Mouse (Mus musculus): ENCODE data around the gene Igfn1. TPM values are rescaled to one million over a fixed set of nuclear protein-coding genes. Genes with fewer than 3 reads are reported as not detected.

Gene Igfn1
- 7.1 TPM for polyA plus RNA-seq (2012; fragmentation: generic; extraction: Trizol)

GRCm38 (mm10) chr1:136006292-136006748 is at the start of gene Igfn1:
TSS of gene Igfn1 (minus strand) at chr1:136006342.
- Histone ChIP-seq H3K36me3 (ENCODE audit: control insufficient read depth, insufficient read depth) (no peaks in the 10 kb centered on the region), H3K4me2 (ENCODE audit: low read depth) (peak within 1 kb of the TSS; percentile 74), H3ac (ENCODE audit: control insufficient read depth, insufficient read length) (no peak within 1 kb of the TSS), H3K4me3 (peak within 1 kb of the TSS; percentile 26), H3K27me3 (ENCODE audit: control insufficient read depth, insufficient read depth, insufficient read length) (no peaks in the 10 kb centered on the region), H3K79me2 (ENCODE audit: control insufficient read depth, insufficient read depth) (no peaks in the 10 kb centered on the region)
- TF ChIP-seq SRF (IDR thresholded peaks at IDR 0.05; ENCODE audit: control insufficient read depth, insufficient read length, low read depth) (no peak), POLR2AphosphoS2 (IDR thresholded peaks at IDR 0.05; ENCODE audit: insufficient read length, low read depth) (no peak), E2F4 (IDR thresholded peaks at IDR 0.05; ENCODE audit: insufficient read depth) (no peak), TCF12 (IDR thresholded peaks at IDR 0.05; ENCODE audit: insufficient read depth, poor library complexity, severe bottlenecking) (no peak), REST (IDR thresholded peaks at IDR 0.05; ENCODE audit: insufficient read depth, insufficient read length) (no peak), MYOD1 (IDR thresholded peaks at IDR 0.05; ENCODE audit: control insufficient read depth in 1 of 3, insufficient read length in 2 of 3, low read depth in 2 of 3) (peak in 1 of 3 experiments; percentile 65), CEBPB (IDR thresholded peaks at IDR 0.05; ENCODE audit: insufficient read depth, poor library complexity, severe bottlenecking) (no peak)

GRCm38 (mm10) chr1:136055771-136056170 is 49.6 kb upstream of the Igfn1 start:
- Histone ChIP-seq H3K79me2 (ENCODE audit: control insufficient read depth, insufficient read depth) (no peaks in the 10 kb centered on the region), H3K27me3 (ENCODE audit: control insufficient read depth, insufficient read depth, insufficient read length) (no peaks in the 10 kb centered on the region), H3K4me2 (ENCODE audit: low read depth) (peak overlapping the region; percentile 27), H3K36me3 (ENCODE audit: control insufficient read depth, insufficient read depth) (no peaks in the 10 kb centered on the region), H3ac (ENCODE audit: control insufficient read depth, insufficient read length) (no peak overlapping the region), H3K4me3 (no peak overlapping the region)
- TF ChIP-seq USF1 (IDR thresholded peaks at IDR 0.05; ENCODE audit: low read depth), result no peak
- no peak for TF ChIP-seq POLR2AphosphoS2 (IDR thresholded peaks at IDR 0.05; ENCODE audit: insufficient read length, low read depth)
- no peak for TF ChIP-seq SRF (IDR thresholded peaks at IDR 0.05; ENCODE audit: control insufficient read depth, insufficient read length, low read depth)
- no peak for TF ChIP-seq REST (IDR thresholded peaks at IDR 0.05; ENCODE audit: insufficient read depth, insufficient read length)
- no peak for TF ChIP-seq MYOG (IDR thresholded peaks at IDR 0.05; ENCODE audit: control insufficient read depth in 1 of 3, insufficient read depth in 1 of 3, insufficient read length in 2 of 3, low read depth in 2 of 3)
- TF ChIP-seq E2F4 (IDR thresholded peaks at IDR 0.05; ENCODE audit: insufficient read depth), result no peak
- TF ChIP-seq CEBPB (IDR thresholded peaks at IDR 0.05; ENCODE audit: insufficient read depth, poor library complexity, severe bottlenecking), result no peak
- no peak for TF ChIP-seq POLR2A (IDR thresholded peaks at IDR 0.05; ENCODE audit: insufficient read length, low read depth)

- Histone ChIP-seq H3K27me3 (ENCODE audit: control insufficient read depth, insufficient read depth, insufficient read length) (no peaks in the 10 kb centered on the region), H3K79me2 (ENCODE audit: control insufficient read depth, insufficient read depth) (no peaks in the 10 kb centered on the region), H3K36me3 (ENCODE audit: control insufficient read depth, insufficient read depth) (no peaks in the 10 kb centered on the region), H3K4me3 (peak within 1 kb of the TSS; percentile 27), H3K4me2 (ENCODE audit: low read depth) (peak within 1 kb of the TSS; percentile 65), H3ac (ENCODE audit: control insufficient read depth, insufficient read length) (no peak within 1 kb of the TSS)
- TF ChIP-seq REST (IDR thresholded peaks at IDR 0.05; ENCODE audit: insufficient read depth, insufficient read length) (no peak), MYOD1 (IDR thresholded peaks at IDR 0.05; ENCODE audit: control insufficient read depth in 1 of 3, insufficient read length in 2 of 3, low read depth in 2 of 3) (peak; percentile 19 to 93 (median 79)), MYOG (IDR thresholded peaks at IDR 0.05; ENCODE audit: control insufficient read depth in 1 of 3, insufficient read depth in 1 of 3, insufficient read length in 2 of 3, low read depth in 2 of 3) (peak; percentile 73 to 96 (median 79)), POLR2A (IDR thresholded peaks at IDR 0.05; ENCODE audit: insufficient read length, low read depth) (peak; percentile 61), TCF3 (IDR thresholded peaks at IDR 0.05; ENCODE audit: insufficient read length, low read depth) (peak; percentile 31), E2F4 (IDR thresholded peaks at IDR 0.05; ENCODE audit: insufficient read depth) (no peak), TCF12 (IDR thresholded peaks at IDR 0.05; ENCODE audit: insufficient read depth, poor library complexity, severe bottlenecking) (peak; percentile 35), MAX (IDR thresholded peaks at IDR 0.05; ENCODE audit: low read depth) (no peak), CEBPB (IDR thresholded peaks at IDR 0.05; ENCODE audit: insufficient read depth, poor library complexity, severe bottlenecking) (no peak)
These were observed 46.4 kb upstream of the Igfn1 start, which contains the start of gene Cacna1s for GRCm38 (mm10) chr1:136052547-136052946. TSS of gene Cacna1s (plus strand) at chr1:136052750.

GRCm38 (mm10) chr1:136051465-136051864 is 45.3 kb upstream of the Igfn1 start:
- no peaks in the 10 kb centered on the region for H3K79me2 ChIP-seq (ENCODE audit: control insufficient read depth, insufficient read depth)
- TF ChIP-seq USF1 (IDR thresholded peaks at IDR 0.05; ENCODE audit: low read depth) (no peak), MYOD1 (IDR thresholded peaks at IDR 0.05; ENCODE audit: control insufficient read depth in 1 of 3, insufficient read length in 2 of 3, low read depth in 2 of 3) (peak; percentile 53 to 83 (median 56)), MAX (IDR thresholded peaks at IDR 0.05; ENCODE audit: low read depth) (no peak), TCF12 (IDR thresholded peaks at IDR 0.05; ENCODE audit: insufficient read depth, poor library complexity, severe bottlenecking) (peak; percentile 50), MYOG (IDR thresholded peaks at IDR 0.05; ENCODE audit: control insufficient read depth in 1 of 3, insufficient read depth in 1 of 3, insufficient read length in 2 of 3, low read depth in 2 of 3) (peak in 2 of 3 experiments; percentile 63 to 77), SRF (IDR thresholded peaks at IDR 0.05; ENCODE audit: control insufficient read depth, insufficient read length, low read depth) (no peak), POLR2A (IDR thresholded peaks at IDR 0.05; ENCODE audit: insufficient read length, low read depth) (no peak), REST (IDR thresholded peaks at IDR 0.05; ENCODE audit: insufficient read depth, insufficient read length) (peak; percentile 76), POLR2AphosphoS2 (IDR thresholded peaks at IDR 0.05; ENCODE audit: insufficient read length, low read depth) (no peak), TCF3 (IDR thresholded peaks at IDR 0.05; ENCODE audit: insufficient read length, low read depth) (no peak), E2F4 (IDR thresholded peaks at IDR 0.05; ENCODE audit: insufficient read depth) (no peak), CEBPB (IDR thresholded peaks at IDR 0.05; ENCODE audit: insufficient read depth, poor library complexity, severe bottlenecking) (no peak)
- H3K27me3 ChIP-seq (ENCODE audit: control insufficient read depth, insufficient read depth, insufficient read length), result no peaks in the 10 kb centered on the region
- no peaks in the 10 kb centered on the region for H3K36me3 ChIP-seq (ENCODE audit: control insufficient read depth, insufficient read depth)
- H3K4me2 ChIP-seq (ENCODE audit: low read depth), result peak overlapping the region; percentile 48
- H3K4me3 ChIP-seq, result no peak overlapping the region
- H3ac ChIP-seq (ENCODE audit: control insufficient read depth, insufficient read length), result no peak overlapping the region

GRCm38 (mm10) chr1:136051013-136051315 is 44.8 kb upstream of the Igfn1 start:
- no peaks in the 10 kb centered on the region for H3K36me3 ChIP-seq (ENCODE audit: control insufficient read depth, insufficient read depth)
- H3K4me2 ChIP-seq (ENCODE audit: low read depth), result peak overlapping the region; percentile 48
- no peak overlapping the region for H3ac ChIP-seq (ENCODE audit: control insufficient read depth, insufficient read length)
- no peak overlapping the region for H3K4me3 ChIP-seq
- H3K79me2 ChIP-seq (ENCODE audit: control insufficient read depth, insufficient read depth), result no peaks in the 10 kb centered on the region
- TF ChIP-seq SRF (IDR thresholded peaks at IDR 0.05; ENCODE audit: control insufficient read depth, insufficient read length, low read depth) (no peak), MYOG (IDR thresholded peaks at IDR 0.05; ENCODE audit: control insufficient read depth in 1 of 3, insufficient read depth in 1 of 3, insufficient read length in 2 of 3, low read depth in 2 of 3) (no peak), TCF12 (IDR thresholded peaks at IDR 0.05; ENCODE audit: insufficient read depth, poor library complexity, severe bottlenecking) (no peak), MYOD1 (IDR thresholded peaks at IDR 0.05; ENCODE audit: control insufficient read depth in 1 of 3, insufficient read length in 2 of 3, low read depth in 2 of 3) (no peak), POLR2AphosphoS2 (IDR thresholded peaks at IDR 0.05; ENCODE audit: insufficient read length, low read depth) (no peak), POLR2A (IDR thresholded peaks at IDR 0.05; ENCODE audit: insufficient read length, low read depth) (no peak), USF1 (IDR thresholded peaks at IDR 0.05; ENCODE audit: low read depth) (no peak)
- no peaks in the 10 kb centered on the region for H3K27me3 ChIP-seq (ENCODE audit: control insufficient read depth, insufficient read depth, insufficient read length)
